Mouse (Mus musculus) erythroid progenitor cell, adult 5-6 weeks (primary cell): ENCODE data around the gene Rps26. TPM values are rescaled to one million over a fixed set of nuclear protein-coding genes. Genes with fewer than 3 reads are reported as not detected.
"Not testable (repeated sequence)": the region's sequence is repeated elsewhere in the genome, so short reads cannot be mapped to it uniquely, and the experiment has no call there.

Experiments
- ATAC-seq: replicated peaks from 2 replicates; pipeline ENCODE4 v1.8.0; 2016; ENCODE audit warnings: moderate number of reproducible peaks, mild to moderate bottlenecking, moderate TSS enrichment, inconsistent platforms; ENCODE audit not compliant: poor library complexity, low FRiP score, severe bottlenecking
- total RNA-seq, 2 experiments: library from RNA; stranded (forward) in 1 of 2; stranded (reverse) in 1 of 2; fragments of 150-400 nt in 1 of 2; fragments of 186-747, 209-891 nt in 1 of 2; gene quantifications; 2 replicates each; pipeline versions ENCODE4 v1.2.3 to v1.2.4; 2015 to 2017; ENCODE audit warnings: low replicate concordance in 2 of 2

Gene Rps26
- total RNA-seq, 2 experiments from 2014 or later: 151 to 581 TPM

GRCm38 (mm10) chr10:128645111-128646011, 18.8 kb upstream of the Rps26 start, which contains the start of gene Ikzf4:
Ikzf4 (minus strand) TSS chr10:128645991.
- no peak for ATAC-seq

- ATAC-seq: no peak
Measured at GRCm38 (mm10) chr10:128642749-128643148, 16.2 kb upstream of the Rps26 start.

- no peak for ATAC-seq
Measured at GRCm38 (mm10) chr10:128641871-128642270, 15.3 kb upstream of the Rps26 start.

GRCm38 (mm10) chr10:128640891-128641290, 14.3 kb upstream of the Rps26 start:
- ATAC-seq: no peak

GRCm38 (mm10) chr10:128639999-128640398, 13.5 kb upstream of the Rps26 start:
- no peak for ATAC-seq

- ATAC-seq: 0 out of 2 replicates have a peak, but pooled peaks have one; percentile 41
Measured at GRCm38 (mm10) chr10:128637011-128637410, 10.5 kb upstream of the Rps26 start.

GRCm38 (mm10) chr10:128636561-128636960, 10.0 kb upstream of the Rps26 start:
- ATAC-seq: no peak

- no peak for ATAC-seq
Measured at GRCm38 (mm10) chr10:128635697-128636096, 9.2 kb upstream of the Rps26 start.

GRCm38 (mm10) chr10:128631571-128631970, 5.0 kb upstream of the Rps26 start:
- ATAC-seq: no peak

- ATAC-seq: not testable (repeated sequence)
Measured at GRCm38 (mm10) chr10:128630306-128630705, 3.8 kb upstream of the Rps26 start.

- ATAC-seq: peak; percentile 71
Measured at GRCm38 (mm10) chr10:128629746-128630145, 3.2 kb upstream of the Rps26 start.

- 0 out of 2 replicates have a peak, but pooled peaks have one; percentile 16 for ATAC-seq
Measured at GRCm38 (mm10) chr10:128627398-128628317, 1.1 kb upstream of the Rps26 start.

- peak; percentile 55 for ATAC-seq
Measured at GRCm38 (mm10) chr10:128625287-128625894, 1.2 kb downstream of the Rps26 start.

- not testable (repeated sequence) for ATAC-seq
Measured at GRCm38 (mm10) chr10:128623106-128623613, 3.4 kb downstream of the Rps26 start.

GRCm38 (mm10) chr10:128622702-128623101, 3.8 kb downstream of the Rps26 start:
- ATAC-seq: no peak

- ATAC-seq: no peak
Measured at GRCm38 (mm10) chr10:128621986-128622520, 4.5 kb downstream of the Rps26 start.

- no peak for ATAC-seq
Measured at GRCm38 (mm10) chr10:128620241-128620640, 6.3 kb downstream of the Rps26 start.

GRCm38 (mm10) chr10:128619148-128619547, 7.4 kb downstream of the Rps26 start:
- not testable (repeated sequence) for ATAC-seq

- ATAC-seq: no peak
Measured at GRCm38 (mm10) chr10:128618570-128618969, 8.0 kb downstream of the Rps26 start.
